Mouse (Mus musculus): Measurements from ENCODE around the gene Fam78a. TPM values are rescaled to one million over a fixed set of nuclear protein-coding genes. Genes with fewer than 3 reads are reported as not detected.

Fam78a gene
- total RNA-seq, 2 experiments from 2014 or later = 6.2 to 9.6 TPM

DNA sequence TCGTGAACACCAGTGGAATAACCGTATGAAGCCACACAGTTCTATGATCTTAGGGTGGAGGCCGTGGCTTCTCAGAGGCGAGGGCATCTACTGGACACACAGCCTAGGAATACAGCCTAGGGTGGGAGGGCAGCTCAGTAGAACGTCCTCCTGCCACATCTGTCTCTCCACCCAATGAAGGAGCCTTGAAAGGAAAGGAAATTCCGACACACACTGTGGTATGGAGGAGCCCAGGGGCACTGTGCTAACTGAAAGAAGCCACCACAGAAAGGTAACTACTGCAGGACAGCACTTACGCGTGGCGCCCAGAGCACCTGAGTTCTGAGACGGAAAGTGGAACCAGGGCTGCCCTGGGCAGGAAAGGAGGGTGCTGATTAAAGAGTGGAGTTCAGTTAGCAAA is 13.9 kb downstream of the Fam78a start:
- DNase-seq (ENCODE audit: low spot score in 2 of 2) = no peak

DNA sequence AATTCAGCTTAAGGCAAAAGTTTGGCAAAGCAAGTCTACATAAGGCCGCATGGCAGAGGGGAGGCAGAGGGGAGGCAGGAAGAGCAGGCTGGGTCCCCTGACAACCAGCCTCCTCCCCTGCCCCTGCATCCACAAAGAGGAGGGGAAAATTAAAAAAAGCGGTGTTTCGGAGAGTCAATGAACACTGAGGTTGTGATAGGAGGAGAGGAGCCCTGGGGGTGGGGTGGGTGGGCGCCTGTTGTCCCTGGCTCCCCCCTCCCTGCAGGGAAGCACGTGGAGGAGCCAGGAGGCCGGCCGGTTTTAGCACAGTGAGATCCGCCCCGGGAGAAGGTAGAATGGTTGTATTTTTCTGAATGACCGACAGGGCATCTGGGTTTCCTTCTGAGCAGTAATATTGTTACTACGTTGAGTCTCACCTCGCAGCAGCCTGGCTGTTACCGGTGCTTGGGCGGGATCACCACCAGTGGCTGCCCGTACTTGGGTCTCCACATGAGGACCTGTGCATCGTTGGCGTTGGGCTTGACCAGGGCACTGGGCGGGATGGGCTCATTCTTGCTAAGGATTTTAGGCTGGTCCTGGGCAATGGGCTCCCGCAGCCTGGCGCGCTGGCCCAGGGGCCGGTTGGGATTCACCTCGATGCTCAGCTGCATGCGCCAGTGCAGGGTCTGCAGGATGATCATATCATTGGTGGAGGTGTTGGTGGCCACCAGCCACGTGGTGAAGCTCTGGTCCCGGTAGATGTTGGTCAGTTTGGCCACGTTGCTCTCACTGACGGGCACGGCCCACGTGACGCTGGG is 15.6 kb downstream of the Fam78a start:
- no peak for DNase-seq (ENCODE audit: low spot score in 2 of 2)

DNA sequence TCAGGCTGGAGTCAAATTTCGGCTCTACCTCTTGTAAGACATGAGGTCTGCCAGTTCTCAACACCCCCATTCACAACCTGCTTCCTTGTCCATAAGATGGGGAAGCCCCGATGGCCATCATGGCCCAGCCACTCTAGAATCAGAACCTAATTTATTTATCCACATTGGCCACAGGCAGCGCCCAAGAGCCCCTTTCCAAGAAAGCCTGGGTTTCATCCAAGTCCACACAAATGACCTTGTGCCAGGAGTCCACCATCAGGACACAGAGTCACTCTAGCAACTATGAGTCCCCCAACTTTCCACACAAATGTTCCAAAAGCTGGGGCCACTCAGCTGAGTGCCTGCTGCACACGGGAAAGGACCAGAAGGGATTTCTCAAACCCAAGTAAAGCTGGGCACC is 18.7 kb downstream of the Fam78a start:
- no peak for DNase-seq (ENCODE audit: low spot score in 2 of 2)

DNA sequence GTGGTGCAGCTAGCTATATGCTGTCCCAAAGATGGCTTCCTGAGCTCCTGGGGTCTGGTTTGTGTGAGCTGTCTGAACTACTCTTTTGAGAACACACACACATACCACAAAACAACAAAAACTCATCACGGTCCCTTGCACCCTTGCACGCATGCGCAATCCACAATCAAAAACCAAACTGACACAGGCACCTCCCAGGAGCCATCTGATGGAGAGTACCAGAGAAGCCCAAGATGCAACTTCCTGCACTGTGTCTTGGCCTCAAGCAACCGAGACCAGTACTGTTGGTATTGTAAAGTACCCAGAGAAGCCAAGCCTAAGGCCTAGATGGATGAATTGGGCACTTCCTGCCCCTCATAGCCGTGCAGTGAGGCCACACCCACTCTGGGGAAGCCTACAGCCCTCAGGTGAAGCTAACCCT is 19.3 kb downstream of the Fam78a start:
- no peak for DNase-seq (ENCODE audit: low spot score in 2 of 2)

DNA sequence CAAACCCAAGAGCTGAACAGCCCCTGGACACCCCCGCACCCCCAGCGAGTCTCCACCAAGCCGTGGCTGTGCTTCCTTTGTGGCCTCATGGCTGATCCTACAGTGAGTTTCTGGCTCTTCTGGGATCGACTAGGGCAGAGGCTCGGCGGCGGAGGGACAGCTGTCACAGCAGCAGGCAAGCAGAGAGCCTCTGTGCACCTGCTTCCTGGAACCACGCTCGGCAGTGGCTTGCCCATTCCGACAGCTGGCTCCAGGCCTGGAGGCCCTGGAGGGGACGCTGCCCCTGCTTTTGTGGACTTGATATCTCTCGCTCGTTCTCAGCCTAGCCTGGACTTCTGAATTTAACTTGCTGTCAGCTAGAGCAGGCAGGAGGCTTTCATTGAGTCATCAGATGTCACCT is 19.7 kb downstream of the Fam78a start:
- no peak for DNase-seq (ENCODE audit: low spot score in 2 of 2)

DNA sequence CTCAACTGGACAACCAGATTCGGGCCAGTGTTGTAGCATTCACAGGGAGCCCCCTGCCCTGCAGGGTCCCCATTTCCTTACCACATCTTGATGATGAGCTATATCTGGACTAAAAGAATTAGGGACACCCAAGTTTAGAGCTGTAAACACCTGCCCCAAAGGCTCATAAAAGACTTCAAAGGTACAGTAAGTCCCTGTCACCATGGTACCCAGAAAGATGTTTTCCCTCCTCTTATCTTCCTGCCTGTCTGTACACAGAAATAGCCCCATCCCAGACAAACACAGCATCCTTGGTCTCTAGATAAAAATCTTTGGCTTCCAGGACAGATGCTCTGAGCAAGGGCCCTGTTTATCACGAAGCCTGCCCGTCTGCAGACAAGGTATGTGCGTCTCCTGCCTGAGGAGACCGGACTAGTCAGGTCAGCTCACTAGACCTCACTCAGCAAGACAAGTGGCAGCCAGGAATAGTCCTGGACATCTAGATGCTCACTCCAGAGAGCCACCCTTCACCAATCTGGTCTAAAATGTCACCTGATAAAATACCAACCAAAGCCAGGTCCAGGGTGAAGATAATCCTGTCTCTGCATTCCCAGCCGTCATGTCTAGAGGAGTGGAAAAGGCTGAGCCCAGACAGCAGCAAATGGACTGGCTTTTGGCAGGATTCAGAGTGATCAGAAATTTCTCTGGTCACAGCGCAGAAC is 21.1 kb downstream of the Fam78a start:
- no peak for DNase-seq (ENCODE audit: low spot score in 2 of 2)

DNA sequence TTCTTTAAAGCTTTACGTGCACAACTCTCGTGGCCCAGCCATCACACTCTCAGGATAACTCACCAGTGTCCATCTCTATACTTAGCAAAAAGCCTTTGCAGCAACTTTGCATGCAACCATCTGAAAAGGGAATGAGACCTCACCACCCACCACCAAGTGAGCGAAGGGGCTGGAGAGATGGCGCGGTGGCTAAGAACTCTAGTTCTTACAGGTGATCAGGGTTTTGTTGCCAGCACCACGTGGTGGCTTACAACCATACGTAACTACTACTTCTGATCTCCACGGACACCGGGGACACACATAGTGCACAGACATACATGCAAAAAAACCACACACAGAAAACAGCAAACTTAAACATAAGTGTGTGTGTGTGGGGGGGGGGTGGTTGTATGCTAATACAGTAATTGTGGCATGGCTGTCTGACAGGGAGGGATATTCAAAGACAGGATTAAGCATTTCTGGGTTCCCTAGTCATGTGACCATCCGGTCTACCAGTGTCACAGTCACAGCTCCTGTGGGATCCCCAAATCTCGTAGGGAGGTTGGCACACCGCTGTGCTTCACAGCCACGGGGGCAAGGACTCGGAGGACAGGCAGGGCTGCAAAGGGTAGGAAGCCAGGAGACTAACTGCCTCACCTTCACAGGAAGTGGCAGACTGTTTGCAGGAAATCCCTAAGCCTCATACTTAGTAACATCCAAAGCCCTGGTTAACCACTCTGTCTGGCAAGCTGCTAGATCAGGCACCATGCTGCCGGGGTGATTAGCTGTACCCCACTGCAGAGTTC is 21.8 kb downstream of the Fam78a start:
- DNase-seq (ENCODE audit: low spot score in 2 of 2) = no peak

DNA sequence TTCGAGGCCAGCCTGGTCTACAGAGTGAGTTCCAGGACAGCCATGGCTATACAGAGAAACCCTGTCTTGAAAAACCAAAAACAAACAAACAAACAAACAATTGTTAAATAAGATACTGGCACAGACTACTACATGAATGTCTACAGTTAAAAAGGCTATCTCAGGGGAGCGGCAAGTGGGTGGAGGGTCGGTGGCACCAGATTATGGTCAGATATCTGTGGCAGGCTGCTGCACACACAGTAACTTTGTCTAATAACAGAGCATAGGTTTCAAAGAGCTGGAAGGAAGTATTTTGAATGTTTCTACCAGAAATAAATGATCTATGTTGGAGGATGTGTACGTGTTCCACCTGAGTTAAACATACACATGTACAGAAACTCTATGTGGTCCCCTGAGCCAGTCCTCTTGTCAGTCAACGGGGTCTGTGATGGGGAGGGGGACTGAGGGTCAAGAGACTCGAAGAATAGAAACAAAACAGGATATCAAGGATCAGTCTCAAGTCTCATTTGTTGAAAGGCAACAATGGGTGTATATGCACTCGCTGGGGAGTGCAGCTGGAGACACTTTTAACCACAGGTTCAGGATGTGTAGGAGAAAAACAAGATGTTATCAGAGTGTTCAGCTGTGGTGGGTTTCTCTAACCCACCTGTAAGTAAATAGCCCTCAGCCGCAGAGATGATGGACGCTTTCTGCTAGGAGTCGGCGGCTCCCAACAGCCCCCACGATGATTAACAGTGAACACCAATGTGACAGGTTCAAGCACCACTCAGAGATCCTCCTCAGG is 22.7 kb downstream of the Fam78a start:
- DNase-seq (ENCODE audit: low spot score in 2 of 2) = no peak

DNA sequence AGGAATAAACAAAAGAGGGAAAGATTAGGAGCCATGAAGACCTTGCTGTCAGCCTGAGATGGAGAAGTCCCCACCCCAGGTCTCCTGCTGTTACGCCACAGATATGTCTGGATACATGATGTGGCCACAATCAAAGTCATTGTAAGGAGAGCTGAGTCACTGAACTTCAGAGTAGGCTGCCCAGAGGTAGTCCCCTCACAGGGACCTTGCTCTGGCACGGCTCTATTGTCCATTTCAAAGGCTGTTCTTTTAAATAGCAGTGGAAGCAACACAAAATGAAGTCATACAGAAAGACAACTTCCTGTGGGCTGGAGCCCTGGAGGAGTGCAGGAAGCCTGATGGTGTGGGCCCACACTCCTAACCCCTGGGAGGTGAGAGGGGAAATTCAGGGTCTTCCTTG is 23.5 kb downstream of the Fam78a start:
- no peak for DNase-seq (ENCODE audit: low spot score in 2 of 2)

DNA sequence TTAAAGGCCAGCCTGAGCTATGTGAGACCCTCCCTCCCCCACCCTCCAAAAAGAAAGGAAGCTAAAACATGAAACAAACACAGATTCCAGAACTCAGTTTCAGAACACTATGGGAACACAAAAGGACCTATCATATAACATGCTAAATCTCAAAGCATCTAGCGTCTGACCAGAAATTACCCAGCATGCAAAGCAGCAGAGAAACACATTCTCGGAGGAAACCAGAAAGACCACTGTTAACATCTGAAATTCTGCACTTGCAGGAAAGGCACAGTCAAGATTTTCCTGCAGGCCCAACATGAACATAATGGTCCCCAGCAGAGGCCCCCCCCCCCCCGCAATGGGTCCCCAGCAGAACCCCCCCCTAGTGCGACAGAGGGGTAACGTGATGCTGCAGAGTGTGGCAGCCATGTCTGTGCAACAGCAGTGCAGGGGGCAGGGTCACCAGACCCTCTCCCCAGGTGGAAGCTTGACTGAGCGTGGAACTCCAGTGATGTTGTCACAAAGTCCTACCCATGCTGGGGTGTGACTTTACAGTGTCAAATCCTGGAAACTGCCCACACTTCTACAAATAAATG is 24.3 kb downstream of the Fam78a start:
- DNase-seq (ENCODE audit: low spot score in 2 of 2) = no peak

DNA sequence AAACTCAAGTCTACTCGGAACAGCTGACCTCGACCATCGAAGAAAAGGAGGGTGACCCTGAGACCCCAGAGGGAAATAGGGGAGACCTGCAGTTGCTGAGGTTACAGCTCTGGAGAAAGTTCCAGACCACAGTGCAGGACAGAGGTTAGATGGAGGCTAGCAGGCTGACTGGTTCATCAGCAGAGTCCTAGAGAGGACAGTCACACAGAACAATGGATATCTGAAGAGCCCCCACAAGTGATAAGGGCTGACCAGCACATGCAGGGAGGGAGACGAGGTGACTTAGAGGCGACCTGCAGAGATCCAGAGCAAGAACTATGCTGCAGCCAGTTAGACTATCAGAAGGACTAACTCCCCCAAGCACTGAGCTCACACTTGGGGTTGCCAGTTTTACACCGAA is 25.0 kb downstream of the Fam78a start:
- DNase-seq (ENCODE audit: low spot score in 2 of 2) = no peak

DNA sequence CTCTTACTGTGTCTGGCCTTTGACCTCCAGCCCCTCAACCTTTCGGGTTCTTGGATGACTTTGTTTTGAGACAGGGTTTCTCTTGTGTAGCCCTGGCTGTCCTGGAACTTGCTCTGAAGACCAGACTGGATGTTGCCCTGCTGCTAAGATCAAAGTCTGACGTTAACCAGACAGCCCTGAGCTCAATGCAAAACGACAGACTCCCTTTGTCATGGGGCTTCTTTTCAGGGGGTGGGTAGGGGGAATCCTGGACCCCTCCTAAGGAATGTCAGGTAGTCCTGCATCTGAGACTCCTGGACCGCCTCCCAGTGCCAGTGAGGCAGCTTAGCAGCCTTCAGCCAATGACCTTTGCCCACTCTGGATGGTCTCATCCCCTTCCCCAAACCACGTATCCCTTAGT is 25.9 kb downstream of the Fam78a start:
- no peak for DNase-seq (ENCODE audit: low spot score in 2 of 2)

DNA sequence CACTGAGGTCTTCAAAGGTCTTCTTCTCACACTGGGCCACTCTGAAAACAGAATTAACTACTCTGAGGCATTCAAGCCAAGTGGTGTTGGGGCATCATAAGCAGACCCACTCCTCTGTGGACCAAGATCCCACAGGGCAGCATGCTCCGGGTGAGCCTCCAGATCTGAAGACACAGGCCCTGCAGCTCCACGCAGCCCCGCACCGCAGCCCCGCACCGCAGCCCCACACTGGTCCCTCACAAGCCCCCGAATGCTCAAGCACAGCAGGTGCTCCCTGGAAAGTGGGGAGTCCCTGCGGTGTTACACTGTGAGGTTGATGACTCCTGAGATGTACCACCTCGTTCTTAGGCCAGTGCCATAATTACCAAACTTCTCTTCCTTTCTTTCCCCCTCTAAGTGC is 26.4 kb downstream of the Fam78a start:
- no peak for DNase-seq (ENCODE audit: low spot score in 2 of 2)

DNA sequence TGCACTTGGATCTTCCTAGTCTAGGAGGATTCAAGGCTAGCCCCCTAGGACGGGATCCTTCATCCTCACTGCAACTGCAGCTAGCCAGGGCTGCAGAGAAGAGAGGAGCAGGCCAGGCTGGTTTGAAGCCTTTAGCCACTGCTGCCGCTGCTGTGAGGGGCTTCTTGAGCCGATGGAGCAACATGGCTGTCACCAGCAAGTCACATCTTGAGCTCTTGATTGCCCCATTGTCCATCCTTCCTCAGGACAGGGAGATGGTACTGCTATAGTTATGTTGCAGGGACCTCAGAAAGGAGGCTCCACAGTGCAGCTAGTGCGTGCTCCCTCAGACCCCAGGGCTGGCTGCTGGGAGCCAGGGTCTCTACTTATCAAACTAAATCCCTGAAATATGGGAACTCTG is 26.9 kb downstream of the Fam78a start:
- DNase-seq (ENCODE audit: low spot score in 2 of 2) = no peak

DNA sequence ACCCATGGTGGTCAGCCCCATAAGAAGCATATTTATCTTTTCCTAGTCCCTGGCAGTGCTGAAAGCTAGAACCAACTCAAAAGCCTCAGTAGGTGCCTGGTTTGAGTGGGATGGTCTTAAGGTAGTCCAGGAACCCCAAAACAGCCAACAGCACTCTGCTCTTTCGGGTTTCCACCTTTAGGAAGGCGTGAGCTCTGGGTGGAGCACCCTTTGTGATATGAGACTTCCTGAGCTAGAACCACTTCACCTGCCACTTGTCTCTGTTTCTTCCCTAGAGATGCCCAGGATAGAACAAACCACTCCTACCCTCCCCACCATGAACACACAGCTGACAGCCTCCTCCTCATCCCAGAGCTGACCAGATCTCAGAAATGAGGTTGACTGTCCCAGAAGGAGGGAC is 27.3 kb downstream of the Fam78a start:
- no peak for DNase-seq (ENCODE audit: low spot score in 2 of 2)

DNA sequence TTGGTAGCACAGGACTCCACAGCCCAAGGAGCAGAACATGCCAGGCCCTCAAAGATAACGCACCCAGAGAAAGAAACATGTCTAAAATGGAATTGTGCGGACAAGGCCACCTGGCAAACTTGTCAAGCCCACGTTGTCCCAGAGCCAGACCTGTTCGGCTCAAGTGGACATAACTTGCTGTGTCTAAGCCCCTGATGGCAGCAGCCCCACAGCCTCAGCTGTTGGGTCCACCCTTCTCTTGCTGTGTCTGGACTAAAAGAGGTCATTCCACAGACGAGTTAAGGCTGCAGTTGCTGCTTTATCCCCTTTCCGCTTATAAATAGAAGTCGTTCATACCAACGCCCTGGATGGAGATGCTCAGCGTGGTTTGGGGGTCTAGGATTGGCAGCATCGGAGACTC is 28.1 kb downstream of the Fam78a start:
- DNase-seq (ENCODE audit: low spot score in 2 of 2) = no peak

DNA sequence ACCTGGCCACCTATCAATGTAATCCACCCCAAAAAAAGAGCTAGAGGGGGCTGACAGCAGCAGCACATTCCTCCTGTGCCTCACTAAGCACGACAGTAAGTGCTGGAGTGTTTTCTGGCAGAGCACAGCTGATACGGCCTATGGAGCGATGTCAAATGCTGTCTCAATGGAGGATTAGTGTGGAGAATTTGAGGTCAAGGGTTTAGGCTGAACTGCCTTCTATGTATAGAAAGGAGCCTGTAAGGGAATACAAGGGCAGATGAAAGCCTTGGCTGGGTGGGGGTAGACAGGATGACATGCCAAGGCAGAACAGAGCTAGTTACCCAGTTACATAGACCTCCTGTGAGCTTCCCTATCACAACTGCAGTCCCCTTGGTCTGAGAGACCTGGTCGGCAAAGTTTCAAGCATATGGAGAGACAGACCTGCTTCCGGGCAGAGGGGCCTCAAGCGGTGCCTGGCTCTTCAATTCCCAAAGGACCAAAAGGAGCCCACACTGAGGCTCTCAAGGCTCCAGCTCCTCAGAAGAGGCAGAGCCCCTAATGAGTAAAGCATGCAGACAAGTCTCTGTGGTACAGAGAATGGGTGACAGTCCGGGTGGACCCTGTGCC is 29.2 kb downstream of the Fam78a start:
- no peak for DNase-seq (ENCODE audit: low spot score in 2 of 2)

DNA sequence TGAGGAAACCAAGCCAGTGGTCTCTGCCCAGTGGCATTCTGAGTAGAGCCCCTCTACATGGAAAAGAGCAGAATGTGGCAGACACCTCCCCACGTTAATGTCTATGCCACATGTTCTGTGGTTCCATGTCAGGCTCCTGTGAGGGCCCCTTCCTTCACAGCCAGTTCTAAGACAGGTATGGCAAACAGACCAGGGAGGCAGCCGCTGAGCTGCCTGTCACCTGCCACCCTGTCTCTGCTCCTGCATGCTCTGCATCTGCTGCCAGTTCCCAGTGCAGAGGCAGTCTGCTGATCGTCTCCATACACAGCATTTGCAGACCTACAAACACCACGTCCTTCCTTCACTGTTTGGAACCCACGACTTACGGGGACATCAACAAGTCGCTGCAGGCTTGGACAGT is 32.2 kb downstream of the Fam78a start:
- DNase-seq (ENCODE audit: low spot score in 2 of 2) = no peak

DNA sequence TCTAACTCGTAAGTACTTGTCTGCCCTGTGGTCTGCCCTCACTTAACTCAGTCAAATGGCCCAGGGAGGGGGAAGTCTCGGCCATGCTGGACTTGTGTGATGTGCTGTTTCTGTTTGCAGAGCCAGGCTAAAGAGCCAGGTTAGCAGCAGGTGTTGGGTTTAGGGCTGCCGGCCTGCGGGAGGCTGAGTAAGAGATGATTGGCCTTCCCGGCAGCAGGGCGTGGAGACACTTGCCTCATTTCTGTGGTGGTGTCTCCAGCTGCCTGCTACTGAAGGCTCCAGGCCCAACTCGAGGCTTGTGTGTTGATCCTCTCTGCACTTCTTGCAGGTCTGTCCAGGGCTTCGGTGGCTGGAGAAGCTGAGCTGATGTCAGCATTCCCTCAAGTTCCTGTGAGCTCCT is 32.9 kb downstream of the Fam78a start:
- no peak for DNase-seq (ENCODE audit: low spot score in 2 of 2)

DNA sequence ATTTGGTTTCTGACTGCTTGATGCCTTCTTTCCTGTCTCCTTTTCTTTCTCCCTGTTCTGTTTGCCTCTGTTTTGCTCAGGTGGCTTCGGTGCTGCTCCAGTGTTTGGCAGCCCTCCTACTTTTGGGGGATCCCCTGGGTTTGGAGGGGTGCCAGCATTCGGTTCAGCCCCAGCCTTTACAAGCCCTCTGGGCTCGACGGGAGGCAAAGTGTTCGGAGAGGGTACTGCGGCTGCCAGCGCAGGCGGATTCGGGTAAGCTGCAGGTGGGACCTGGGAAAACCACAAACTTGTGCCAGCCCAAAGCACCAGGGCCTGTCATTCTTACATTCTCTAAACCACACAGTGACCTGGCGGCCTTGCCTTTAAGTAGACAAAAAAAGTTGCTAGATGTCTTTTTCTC is 37.3 kb downstream of the Fam78a start:
- no peak for DNase-seq (ENCODE audit: low spot score in 2 of 2)

DNA sequence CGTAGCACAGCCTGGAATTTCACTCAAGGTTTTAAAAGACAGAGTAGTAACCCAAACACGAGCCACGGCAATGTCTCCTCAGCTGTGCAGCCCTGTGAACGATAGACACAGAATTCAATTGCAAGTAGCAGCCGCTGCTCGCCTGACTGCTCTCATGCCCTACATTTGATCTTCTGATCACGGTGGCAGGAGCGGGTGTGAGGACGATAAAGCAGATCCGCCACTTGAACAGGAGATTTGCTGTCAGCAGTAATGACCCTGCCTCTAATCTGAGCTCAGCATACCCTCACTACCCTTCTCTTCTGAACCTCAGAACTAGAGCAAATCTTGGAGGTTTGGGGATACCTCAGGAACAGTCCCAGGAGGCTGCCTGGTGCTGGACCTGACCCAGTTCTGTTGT is 38.6 kb downstream of the Fam78a start:
- DNase-seq (ENCODE audit: low spot score in 2 of 2) = no peak

Measured in left cerebral cortex, adult 18-20 months (tissue).